Mouse (Mus musculus) gastrocnemius, adult 2 months (tissue): ENCODE data around the gene Nkg7. TPM values are rescaled to one million over a fixed set of nuclear protein-coding genes. Genes with fewer than 3 reads are reported as not detected.

Experiments used
- DNase-seq: peaks from one replicate; pipeline ENCODE4 v3.0.0; 2022
- H3K27ac ChIP-seq: fragments of 200-600 bp; 2 replicates; pipeline ENCODE4 v1.8.1; 2022; ENCODE audit warnings: mild to moderate bottlenecking
- H3K4me3 ChIP-seq: fragments of 200-600 bp; 2 replicates; pipeline ENCODE4 v1.8.1; 2022; ENCODE audit warnings: mild to moderate bottlenecking, moderate library complexity
- CTCF ChIP-seq: fragments of 200-600 bp; IDR thresholded peaks from 2 replicates; pipeline ENCODE4 v1.8.1; 2022; ENCODE audit warnings: antibody characterized with exemption, mild to moderate bottlenecking, moderate library complexity
- intact Hi-C: fragments of 180-260 bp; cut with DNase I; formaldehyde crosslinking; loops from one replicate; pipeline ENCODE4 v1.15.1; 2025
- total RNA-seq, 2 experiments: library from RNA; stranded (reverse); gene quantifications; 2 replicates each; pipeline ENCODE4 v1.2.3; 2021

The Nkg7 gene
- total RNA-seq, 2 experiments from 2014 or later = not detected

- Histone ChIP-seq H3K27ac (no peak overlapping the region), H3K4me3 (no peak overlapping the region)
- DNase-seq = no peak
- no peak for TF ChIP-seq CTCF
- intact Hi-C loops = no loop called here
Measured at GRCm38 (mm10) chr7:43429500-43429899, 7.4 kb upstream of the Nkg7 start.

- Histone ChIP-seq H3K4me3 (no peak overlapping the region), H3K27ac (no peak overlapping the region)
- intact Hi-C loops = no loop called here
- TF ChIP-seq CTCF = no peak
- no peak for DNase-seq
Measured at GRCm38 (mm10) chr7:43432891-43433290, 4.0 kb upstream of the Nkg7 start.

- TF ChIP-seq CTCF = no peak
- Histone ChIP-seq H3K27ac (no peak overlapping the region), H3K4me3 (no peak overlapping the region)
- intact Hi-C loops = no loop called here
- no peak for DNase-seq
Measured at GRCm38 (mm10) chr7:43434676-43435075, 2.2 kb upstream of the Nkg7 start.

- no peak for DNase-seq
- H3K27ac ChIP-seq = no peak overlapping the region
- intact Hi-C loops = no loop called here
- no peak overlapping the region for H3K4me3 ChIP-seq
- no peak for TF ChIP-seq CTCF
Measured at GRCm38 (mm10) chr7:43438611-43439010, 1.7 kb downstream of the Nkg7 start.

- intact Hi-C loops = loop anchor here (5.0 kb wide), 2 partner anchors 108 to 128 kb away; partner anchors contain the start of gene Zfp715
- H3K4me3 ChIP-seq = no peak within 1 kb of the TSS
- DNase-seq = no peak
- no peak within 1 kb of the TSS for H3K27ac ChIP-seq
- no peak for TF ChIP-seq CTCF
Measured at GRCm38 (mm10) chr7:43440482-43440881, 3.6 kb downstream of the Nkg7 start, which contains the start of gene Cldnd2. Cldnd2 (plus strand) TSS chr7:43440782.

- intact Hi-C loops = loop anchor here (5.0 kb wide), 2 partner anchors 109 to 129 kb away; partner anchors contain the start of gene Zfp715
Measured at GRCm38 (mm10) chr7:43441071-43441470, 4.2 kb downstream of the Nkg7 start.

GRCm38 (mm10) chr7:43442684-43443083, 5.8 kb downstream of the Nkg7 start:
- DNase-seq = no peak
- intact Hi-C loops = loop anchor here (5.0 kb wide), 2 partner anchors 110 to 130 kb away; partner anchors contain the start of gene Zfp715
- H3K4me3 ChIP-seq = peak overlapping the region; percentile 69
- peak overlapping the region; percentile 98 for H3K27ac ChIP-seq
- TF ChIP-seq CTCF = no peak

More at GRCm38 (mm10) chr7:43441071-43441470, 4.2 kb downstream of the Nkg7 start:
- no peak overlapping the region for H3K27ac ChIP-seq
- no peak for DNase-seq
- no peak for TF ChIP-seq CTCF
- H3K4me3 ChIP-seq = no peak overlapping the region

- Histone ChIP-seq H3K27ac (peak overlapping the region; percentile 98), H3K4me3 (peak overlapping the region; percentile 69)
- DNase-seq = peak; percentile 87
- no peak for TF ChIP-seq CTCF
- intact Hi-C loops = loop anchor here (5.0 kb wide), 2 partner anchors 111 to 131 kb away; partner anchors contain the start of gene Zfp715
Measured at GRCm38 (mm10) chr7:43443126-43443916, 6.4 kb downstream of the Nkg7 start.

- H3K27ac ChIP-seq = peak within 1 kb of the TSS; percentile 98
- peak; percentile 96 for DNase-seq
- TF ChIP-seq CTCF = no peak
- peak within 1 kb of the TSS; percentile 69 for H3K4me3 ChIP-seq
- intact Hi-C loops = loop anchor here (5.0 kb wide), 2 partner anchors 112 to 132 kb away; partner anchors contain the start of gene Zfp715
Measured at GRCm38 (mm10) chr7:43443917-43444293, 7.0 kb downstream of the Nkg7 start, which contains the start of the genes Etfb and Gm45233. Etfb (plus strand) TSS chr7:43444083. Gm45233 (plus strand) TSS chr7:43444128.

GRCm38 (mm10) chr7:43447801-43448200, 10.9 kb downstream of the Nkg7 start:
- DNase-seq = peak; percentile 31
- TF ChIP-seq CTCF = no peak
- peak overlapping the region; percentile 64 for H3K27ac ChIP-seq
- intact Hi-C loops = loop anchor here (2.0 kb wide), 1 partner anchor 17 kb away; no protein-coding TSS in a partner anchor
- H3K4me3 ChIP-seq = 0 out of 2 replicates have a peak overlapping the region, but pooled peaks have one; percentile 11

GRCm38 (mm10) chr7:43448246-43448645, 11.4 kb downstream of the Nkg7 start:
- H3K4me3 ChIP-seq = no peak overlapping the region
- no peak for TF ChIP-seq CTCF
- DNase-seq = no peak
- peak overlapping the region; percentile 64 for H3K27ac ChIP-seq
- intact Hi-C loops = loop anchor here (2.0 kb wide), 1 partner anchor 17 kb away; no protein-coding TSS in a partner anchor

- Histone ChIP-seq H3K27ac (peak overlapping the region; percentile 56; the same call in 1 of the 2 replicates), H3K4me3 (no peak overlapping the region)
- intact Hi-C loops = loop anchor here (2.0 kb wide), 1 partner anchor 15 kb away; no protein-coding TSS in a partner anchor
- TF ChIP-seq CTCF = no peak
- DNase-seq = no peak
Measured at GRCm38 (mm10) chr7:43449811-43450210, 12.9 kb downstream of the Nkg7 start.

- no peak for TF ChIP-seq CTCF
- intact Hi-C loops = no loop called here
- no peak for DNase-seq
- Histone ChIP-seq H3K4me3 (no peak overlapping the region), H3K27ac (no peak overlapping the region)
Measured at GRCm38 (mm10) chr7:43451726-43452125, 14.9 kb downstream of the Nkg7 start.
